Mouse (Mus musculus) liver, embryonic 11.5 days (tissue): ENCODE data around the gene Grk3. TPM values are rescaled to one million over a fixed set of nuclear protein-coding genes. Genes with fewer than 3 reads are reported as not detected.

Experiments
- ATAC-seq: fragments of 200-750 bp; cut with Nextera tagmentation; replicated peaks from 2 replicates; pipeline ENCODE4 v1.8.0; 2017; ENCODE audit warnings: moderate number of reproducible peaks, mild to moderate bottlenecking, moderate TSS enrichment, moderate library complexity; ENCODE audit not compliant: low FRiP score
- DNase-seq: peaks from one replicate; pipeline ENCODE4 v3.0.0-alpha.2; 2017; ENCODE audit warnings: low spot score
- H3K27ac ChIP-seq: fragments of 300-500 bp; sonication (generic); 2 replicates; pipeline ENCODE4 v1.5.1; 2014; ENCODE audit warnings: mild to moderate bottlenecking, low read depth, low read length, control low read depth
- H3K27me3 ChIP-seq: fragments of 300-500 bp; sonication (generic); replicated peaks from 2 replicates; pipeline ENCODE4 v1.6.1; 2014; ENCODE audit warnings: low read length, mixed read lengths; ENCODE audit not compliant: control insufficient read depth, insufficient read depth
- H3K36me3 ChIP-seq: fragments of 300-500 bp; sonication (generic); 2 replicates; pipeline ENCODE4 v1.6.1; 2014; ENCODE audit warnings: mild to moderate bottlenecking, low read length, moderate library complexity, mixed read lengths; ENCODE audit not compliant: control insufficient read depth, insufficient read depth
- H3K4me1 ChIP-seq: fragments of 300-500 bp; sonication (generic); replicated peaks from 2 replicates; pipeline ENCODE4 v1.6.1; 2014; ENCODE audit warnings: low read length, mixed read lengths; ENCODE audit not compliant: control insufficient read depth, insufficient read depth
- H3K4me2 ChIP-seq: fragments of 300-500 bp; sonication (generic); 2 replicates; pipeline ENCODE4 v1.6.1; 2014; ENCODE audit warnings: mild to moderate bottlenecking, control low read depth, moderate library complexity
- H3K4me3 ChIP-seq: fragments of 300-500 bp; sonication (generic); 2 replicates; pipeline ENCODE4 v1.5.1; 2014; ENCODE audit warnings: low read depth, low read length, control low read depth
- H3K9ac ChIP-seq: fragments of 300-500 bp; sonication (generic); 2 replicates; pipeline ENCODE4 v1.6.1; 2014; ENCODE audit warnings: low read depth, low read length, control low read depth
- H3K9me3 ChIP-seq: fragments of 300-500 bp; sonication (generic); 2 replicates; pipeline ENCODE4 v1.6.1; 2016; ENCODE audit warnings: low read length, inconsistent platforms, mixed read lengths; ENCODE audit not compliant: control insufficient read depth
- WGBS: fragments of 180-500 bp; shearing (Covaris S2); extraction: QIAGEN DNeasy Blood & Tissue Kit; methylation state at CpG from one replicate; pipeline ENCODE4 v1.1.7; 2014; 5-methylcytosine and 5-hydroxymethylcytosine counted together
- polyA plus RNA-seq: library from polyadenylated mRNA; unstranded; fragments of >200 nt; fragmentation: Nextera tagmentation; extraction: Ambion mirVana; gene quantifications from 2 replicates; pipeline ENCODE4 v1.2.1, GENCODE M21; 2014

Gene Grk3
- polyA plus RNA-seq, 1 experiment from 2014 or later: 4.2 TPM

DNA sequence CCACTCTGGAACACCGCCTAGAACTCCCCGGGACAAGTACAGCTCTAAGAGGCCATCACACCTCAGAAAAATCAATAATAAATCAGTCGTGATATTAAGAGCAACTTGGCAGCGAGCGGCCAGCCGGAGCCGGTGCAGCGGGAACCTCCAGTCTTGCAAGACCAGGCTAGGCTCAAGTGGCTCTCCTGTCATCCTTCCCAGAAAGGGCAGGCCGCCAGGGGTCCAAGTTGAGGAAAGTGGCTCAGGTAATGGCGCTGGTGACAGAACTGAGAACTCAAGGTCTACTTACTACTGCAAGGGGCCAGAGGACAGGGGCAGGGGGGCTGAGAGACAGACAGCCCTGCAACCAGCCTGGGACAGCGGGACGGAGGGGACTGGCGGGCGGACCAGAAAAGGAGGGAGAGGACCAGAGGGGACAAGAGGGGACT lies 769 bp downstream of the Grk3 start:
- H3K4me1 ChIP-seq: peaks cover 9% of the 10 kb centered on the region; the same call in 1 of the 2 replicates
- WGBS: 6% methylated on average over 14 of the region's 14 CpGs
- peak overlapping the region; percentile 53; the same call in 1 of the 2 replicates for H3K9ac ChIP-seq
- ATAC-seq (0 out of 2 replicates have a peak, but pooled peaks have one; percentile 30), DNase-seq (peak; percentile 48)
- peak overlapping the region; percentile 58 for H3K4me3 ChIP-seq
- H3K9me3 ChIP-seq: no peaks in the 10 kb centered on the region
- no peak overlapping the region for H3K27ac ChIP-seq
- peaks cover 18% of the 10 kb centered on the region for H3K27me3 ChIP-seq
- H3K36me3 ChIP-seq: no peaks in the 10 kb centered on the region
- peak overlapping the region; percentile 59 for H3K4me2 ChIP-seq

DNA sequence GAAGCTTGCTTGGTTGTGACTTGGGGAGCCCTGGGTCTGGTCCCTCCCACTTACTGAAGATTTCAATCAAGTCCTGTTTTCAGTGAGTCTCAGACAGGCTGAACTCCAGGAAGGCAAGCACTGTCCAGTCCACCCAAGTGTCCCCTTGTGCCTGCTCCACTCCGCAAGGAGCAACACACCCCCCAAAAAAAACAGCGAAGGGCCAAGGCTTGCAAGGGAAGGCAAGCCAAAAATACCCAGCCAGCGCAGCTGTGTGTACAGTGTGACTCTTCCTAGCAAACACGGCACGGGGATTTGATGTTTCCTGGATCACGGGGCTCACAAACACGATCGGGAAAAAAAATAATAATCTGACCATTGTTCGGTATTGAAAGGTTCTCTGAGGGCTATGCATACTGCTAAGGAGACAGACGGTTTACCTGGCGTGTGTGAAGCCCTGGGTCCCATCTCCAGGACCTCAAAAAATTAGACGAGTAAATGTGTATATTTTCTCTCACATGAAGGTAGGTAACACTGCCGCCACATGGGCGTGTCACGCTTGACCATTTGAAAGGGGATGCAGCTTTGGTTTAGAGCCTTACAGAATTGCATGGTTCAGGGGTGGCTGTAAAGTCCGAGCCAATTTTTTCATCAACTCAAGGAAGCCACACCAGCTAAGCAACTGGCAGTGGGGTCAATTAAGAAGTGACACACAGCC lies 1.3 kb downstream of the Grk3 start:
- H3K4me2 ChIP-seq: peak overlapping the region; percentile 59
- peaks cover 18% of the 10 kb centered on the region for H3K27me3 ChIP-seq
- H3K9ac ChIP-seq: no peak overlapping the region
- no peaks in the 10 kb centered on the region for H3K9me3 ChIP-seq
- H3K4me1 ChIP-seq: peaks cover 9% of the 10 kb centered on the region; the same call in 1 of the 2 replicates
- H3K27ac ChIP-seq: no peak overlapping the region
- H3K36me3 ChIP-seq: no peaks in the 10 kb centered on the region
- ATAC-seq: no peak
- no peak for DNase-seq
- WGBS: 59% methylated on average over 16 of the region's 16 CpGs
- peak overlapping the region; percentile 58; the same call in 1 of the 2 replicates for H3K4me3 ChIP-seq

DNA sequence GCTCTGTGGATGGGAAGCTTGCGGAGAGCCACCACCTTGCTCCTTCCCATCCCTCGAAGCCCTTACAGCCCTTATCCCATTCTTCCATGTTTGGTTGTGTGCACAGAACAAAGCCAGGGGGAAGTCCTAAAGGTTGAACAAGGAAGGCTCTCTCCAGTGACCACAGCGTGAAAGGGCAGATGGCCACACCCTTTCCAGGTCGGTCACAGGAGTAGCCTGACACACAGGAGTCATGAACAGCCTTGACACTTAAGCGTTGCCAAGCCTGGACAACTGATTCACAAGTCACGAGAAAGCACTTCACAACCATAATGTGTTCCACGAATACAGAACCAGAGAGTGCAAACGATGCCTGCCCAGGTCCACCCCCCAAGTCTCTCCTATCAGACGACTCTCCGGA lies 3.7 kb downstream of the Grk3 start:
- Histone ChIP-seq H3K9me3 (no peaks in the 10 kb centered on the region), H3K9ac (no peak overlapping the region), H3K4me2 (no peak overlapping the region), H3K27ac (no peak overlapping the region), H3K4me3 (no peak overlapping the region), H3K27me3 (peaks cover 18% of the 10 kb centered on the region), H3K36me3 (no peaks in the 10 kb centered on the region), H3K4me1 (peaks cover 9% of the 10 kb centered on the region; the same call in 1 of the 2 replicates)
- 80% methylated on average over 10 of the region's 10 CpGs for WGBS
- DNase-seq: no peak
- ATAC-seq: no peak

DNA sequence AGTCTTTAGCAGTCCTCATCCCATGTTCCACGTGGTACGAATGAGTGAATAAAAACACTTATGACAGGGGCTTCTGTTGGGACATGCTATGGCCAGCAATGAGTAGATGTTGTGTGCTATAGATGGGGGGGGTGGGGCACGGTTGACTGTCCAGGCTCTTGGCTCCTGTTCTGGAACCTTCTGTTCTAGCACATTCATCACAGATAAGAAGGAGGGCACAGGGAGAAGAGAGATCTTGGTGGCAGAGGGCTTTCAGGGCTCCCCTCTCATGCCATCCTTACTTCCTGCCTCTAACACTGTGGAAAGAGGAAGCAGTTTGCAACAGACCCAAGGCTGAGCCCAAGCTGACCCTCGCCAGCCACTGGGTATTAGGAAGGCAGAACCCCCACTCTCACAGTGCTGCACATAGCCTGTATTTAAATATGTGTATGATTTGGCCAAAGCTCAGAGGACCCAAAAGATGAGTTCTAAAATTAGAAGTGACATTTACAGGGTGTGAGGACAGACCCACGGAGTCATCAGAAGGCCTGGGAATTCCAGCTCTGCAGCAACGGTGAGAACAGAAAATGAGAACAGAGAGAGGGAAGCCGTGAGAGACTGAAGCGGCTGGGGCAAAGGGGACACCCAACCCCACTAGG lies 6.3 kb downstream of the Grk3 start:
- H3K36me3 ChIP-seq: no peaks in the 10 kb centered on the region
- H3K9ac ChIP-seq: no peak overlapping the region
- H3K9me3 ChIP-seq: no peaks in the 10 kb centered on the region
- no peak overlapping the region for H3K27ac ChIP-seq
- peaks cover 6% of the 10 kb centered on the region; the same call in 1 of the 2 replicates for H3K4me1 ChIP-seq
- peaks cover 2% of the 10 kb centered on the region; the same call in 1 of the 2 replicates for H3K27me3 ChIP-seq
- ATAC-seq (no peak), DNase-seq (no peak)
- no peak overlapping the region for H3K4me3 ChIP-seq
- no peak overlapping the region for H3K4me2 ChIP-seq
- 77% methylated on average over 8 of the region's 8 CpGs for WGBS

DNA sequence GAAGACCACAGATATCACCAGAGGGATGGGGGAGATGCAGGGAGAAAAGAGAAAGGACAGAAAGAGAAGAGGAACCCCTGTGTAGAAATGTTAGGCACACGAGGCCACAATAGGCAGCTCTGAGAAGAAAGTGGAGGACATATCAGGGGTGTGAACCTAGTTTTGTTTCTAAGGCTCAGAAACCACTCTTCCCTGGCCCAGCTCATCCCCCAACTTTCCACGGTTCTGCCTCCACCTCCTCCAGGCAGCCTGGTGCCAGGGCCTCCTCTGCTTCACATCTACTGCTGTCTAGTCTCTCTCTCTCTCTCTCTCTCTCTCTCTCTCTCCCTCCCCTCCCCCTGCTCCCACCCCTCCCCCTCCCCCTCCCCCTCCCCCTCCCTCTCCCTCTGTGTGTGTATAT lies 7.1 kb downstream of the Grk3 start:
- 66% methylated on average over 2 of the region's 2 CpGs for WGBS
- no peak overlapping the region for H3K27ac ChIP-seq
- no peaks in the 10 kb centered on the region for H3K9me3 ChIP-seq
- H3K36me3 ChIP-seq: no peaks in the 10 kb centered on the region
- no peak overlapping the region for H3K4me3 ChIP-seq
- no peak for ATAC-seq
- peaks cover 6% of the 10 kb centered on the region; the same call in 1 of the 2 replicates for H3K4me1 ChIP-seq
- no peaks in the 10 kb centered on the region for H3K27me3 ChIP-seq
- no peak for DNase-seq
- H3K9ac ChIP-seq: no peak overlapping the region
- H3K4me2 ChIP-seq: no peak overlapping the region

DNA sequence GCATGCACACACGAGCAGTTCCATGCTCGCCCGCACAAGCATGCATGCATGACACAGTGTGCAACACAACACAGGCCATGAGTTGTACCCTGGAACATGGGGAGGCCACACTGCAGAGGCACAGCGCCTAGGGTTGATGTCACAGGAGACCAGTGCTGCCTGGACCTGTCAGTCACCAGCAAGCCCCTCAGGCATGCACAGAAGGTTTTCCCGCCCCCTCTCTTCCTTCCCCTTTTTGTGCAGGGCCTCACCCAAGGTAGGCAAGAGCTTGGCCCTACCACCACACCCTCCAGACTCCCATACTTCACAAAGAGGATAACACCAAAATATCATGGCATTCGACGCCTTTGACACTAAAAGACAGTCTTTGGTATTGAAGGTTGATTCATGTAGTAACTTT lies 8.6 kb downstream of the Grk3 start:
- Histone ChIP-seq H3K4me2 (no peak overlapping the region), H3K4me1 (no peaks in the 10 kb centered on the region), H3K4me3 (no peak overlapping the region), H3K36me3 (no peaks in the 10 kb centered on the region), H3K27me3 (no peaks in the 10 kb centered on the region), H3K9ac (no peak overlapping the region), H3K27ac (no peak overlapping the region), H3K9me3 (no peaks in the 10 kb centered on the region)
- ATAC-seq: no peak
- DNase-seq: no peak
- 71% methylated on average over 7 of the region's 7 CpGs for WGBS

DNA sequence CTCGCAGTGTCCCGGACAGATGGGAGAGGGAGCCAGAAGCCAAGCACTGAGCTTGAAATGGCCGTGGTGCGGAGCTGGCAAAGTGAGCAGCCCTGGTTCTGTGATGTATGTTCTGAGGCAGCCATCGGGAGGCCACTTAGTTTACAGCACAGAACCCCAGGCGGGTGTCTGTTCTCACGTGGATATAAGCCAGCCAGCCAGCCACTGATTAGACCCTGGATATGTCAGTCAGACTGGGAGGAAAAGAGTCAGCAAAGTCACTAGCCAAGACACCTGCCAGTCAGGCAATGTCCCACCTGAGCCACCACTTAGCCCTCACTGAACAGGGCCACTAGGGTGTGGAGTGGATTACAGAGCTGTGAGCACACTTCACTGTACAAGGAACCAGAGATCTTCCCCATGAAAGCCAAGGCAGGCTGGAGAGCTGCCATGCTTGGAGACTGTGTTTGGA lies 9.6 kb downstream of the Grk3 start:
- no peaks in the 10 kb centered on the region for H3K27me3 ChIP-seq
- no peak overlapping the region for H3K4me3 ChIP-seq
- WGBS: 79% methylated on average over 7 of the region's 7 CpGs
- no peak overlapping the region for H3K4me2 ChIP-seq
- ATAC-seq (no peak), DNase-seq (no peak)
- H3K9ac ChIP-seq: no peak overlapping the region
- H3K4me1 ChIP-seq: no peaks in the 10 kb centered on the region
- H3K27ac ChIP-seq: no peak overlapping the region
- H3K9me3 ChIP-seq: no peaks in the 10 kb centered on the region
- H3K36me3 ChIP-seq: no peaks in the 10 kb centered on the region

DNA sequence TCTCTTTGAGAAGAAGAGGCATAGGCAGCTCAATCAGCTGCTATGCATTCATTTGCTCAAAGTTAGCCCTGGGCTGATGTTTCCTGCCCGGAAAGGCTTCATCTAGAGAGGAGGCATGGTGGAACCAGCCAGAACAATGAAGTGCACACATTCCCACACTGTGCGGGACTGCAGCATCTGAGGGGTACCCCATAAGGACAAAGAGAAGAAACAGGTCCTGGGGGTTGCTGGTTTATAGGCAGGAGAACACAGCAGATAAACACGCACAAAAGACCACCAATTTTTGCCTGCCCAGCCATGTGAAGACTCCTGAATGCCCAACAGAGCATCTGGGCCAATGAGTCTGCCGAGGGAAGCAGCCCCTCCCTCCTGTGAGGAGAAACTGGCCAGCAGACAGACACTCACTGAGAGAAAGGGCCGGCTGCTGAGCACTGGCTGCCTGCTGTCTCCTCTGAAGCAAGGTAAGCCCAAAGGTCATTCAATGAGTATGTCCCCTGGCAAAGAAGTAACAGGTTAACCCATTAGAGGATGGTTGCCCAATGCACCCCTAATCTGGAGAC lies 12.7 kb downstream of the Grk3 start:
- Histone ChIP-seq H3K4me3 (no peak overlapping the region), H3K4me1 (no peaks in the 10 kb centered on the region), H3K27me3 (no peaks in the 10 kb centered on the region), H3K9ac (no peak overlapping the region), H3K27ac (no peak overlapping the region), H3K36me3 (no peaks in the 10 kb centered on the region), H3K4me2 (no peak overlapping the region), H3K9me3 (no peaks in the 10 kb centered on the region)
- WGBS: 50% methylated on average over 5 of the region's 5 CpGs
- ATAC-seq (no peak), DNase-seq (no peak)
